In the genomic region with DNA sequence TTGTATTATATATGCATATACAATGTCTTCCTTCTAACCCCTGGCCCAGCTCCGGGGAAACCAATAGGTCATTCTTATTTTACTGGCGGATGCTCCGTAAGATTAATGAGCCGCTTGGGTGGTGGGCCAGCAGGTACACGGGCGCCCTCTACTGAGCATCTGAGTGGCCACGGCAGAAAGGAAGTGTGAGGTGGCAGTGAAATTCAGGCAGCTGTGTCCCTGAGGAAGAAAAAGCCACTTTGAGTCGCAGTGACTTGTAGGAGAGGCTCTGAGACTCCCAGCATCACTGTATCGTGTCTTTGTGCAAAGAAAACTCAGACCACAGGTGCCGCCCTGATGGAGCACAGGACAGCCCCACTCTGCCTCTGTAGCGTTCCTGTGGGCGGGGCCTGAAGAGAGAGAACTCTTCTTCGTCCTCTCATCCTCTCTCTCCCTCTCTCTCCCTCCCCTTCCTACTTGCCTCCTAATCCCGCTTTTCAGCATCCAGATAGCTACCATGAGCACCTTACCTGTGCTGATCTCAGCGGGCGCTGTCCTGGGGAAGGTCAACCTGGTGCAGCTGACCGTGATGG, we compare ENCODE assay signal across 9 mouse cellular contexts. TPM values are rescaled to one million over a fixed set of nuclear protein-coding genes. Genes with fewer than 3 reads are reported as not detected.
DNase-seq lines count a peak whose midpoint lies in the region; ATAC-seq and TF ChIP-seq lines count a peak whose summit lies in the region.
"Had no signal": no experiment of that assay in that cellular context is flagged by ENCODE, and none has a peak within 500 bp of the region (broad histone marks: within the 10 kb centered on the region; RNA-seq: fewer than 3 reads in every experiment).

No protein-coding gene starts in this region.

- H3K4me2 ChIP-seq in forebrain, embryonic 14.5 days (ENCODE audit: low read length): peak overlapping the region; percentile 51
- H3K4me2 ChIP-seq in lung, embryonic 16.5 days (ENCODE audit: low read depth, low read length): peak overlapping the region; percentile 53

- 0 out of 2 replicates have a peak, but pooled peaks have one; percentile 48 for ATAC-seq in forebrain, embryonic 14.5 days
- peak; percentile 52 for ATAC-seq in lung, embryonic 16.5 days (ENCODE audit: low read depth)

- peak overlapping the region; percentile 15 for H3K4me3 ChIP-seq in forebrain, embryonic 14.5 days (ENCODE audit: low read depth, low read length)
- H3K4me3 ChIP-seq in layer of hippocampus, adult 2 months: peak overlapping the region; percentile 29
- peak overlapping the region; percentile 25; the same call in 1 of the 2 replicates for H3K4me3 ChIP-seq in lung, embryonic 16.5 days (ENCODE audit: low read length)

- no peaks in the 10 kb centered on the region for H3K36me3 ChIP-seq in forebrain, embryonic 14.5 days (ENCODE audit: control insufficient read depth, insufficient read depth, low read length)
- H3K36me3 ChIP-seq in lung, embryonic 16.5 days (ENCODE audit: control insufficient read depth, insufficient read depth, low read length): no peaks in the 10 kb centered on the region

- H3K27me3 ChIP-seq in forebrain, embryonic 14.5 days (replicated peaks; ENCODE audit: control insufficient read depth, insufficient read depth, low read length): no peaks in the 10 kb centered on the region
- H3K27me3 ChIP-seq in lung, embryonic 16.5 days (ENCODE audit: control insufficient read depth, insufficient read depth, low read depth, low read length): no peaks in the 10 kb centered on the region

- peak overlapping the region; percentile 13; the same call in 1 of the 2 replicates for H3K9ac ChIP-seq in forebrain, embryonic 14.5 days (ENCODE audit: low read length)
- H3K9ac ChIP-seq in lung, embryonic 16.5 days (ENCODE audit: low read length): no peak overlapping the region

- H3K9me3 ChIP-seq in forebrain, embryonic 14.5 days (replicated peaks; ENCODE audit: control insufficient read depth, low read length): no peaks in the 10 kb centered on the region
- no peaks in the 10 kb centered on the region for H3K9me3 ChIP-seq in lung, embryonic 16.5 days (ENCODE audit: control insufficient read depth, low read length)

- peak; percentile 75 for DNase-seq in ES-CJ7 (ENCODE audit: low read depth, low spot score)
- peak; percentile 63 for DNase-seq in cerebellum, adult 11-12 months
- DNase-seq in forebrain, embryonic 14.5 days (ENCODE audit: low spot score): peak; percentile 78
- peak; percentile 75 to 78 for DNase-seq in heart, postnatal 36 days
- peak; percentile 49 to 66 for DNase-seq in layer of hippocampus, adult 2 months (ENCODE audit: low spot score in 2 of 2)
- DNase-seq in ovary, postnatal 10 days (ENCODE audit: low spot score): peak; percentile 44
- DNase-seq in thymus, postnatal 10 days (ENCODE audit: low spot score in 2 of 2): peak; percentile 29 to 78

- WGBS in forebrain, embryonic 14.5 days: 3% methylated on average over 17 of the region's 17 CpGs
- WGBS in lung, embryonic 16.5 days: 2% methylated on average over 17 of the region's 17 CpGs

- intact Hi-C loops in heart, postnatal 36 days (cut with DNase I): loop anchor here (1.0 to 2.0 kb wide), 2 partner anchors 86 to 337 kb away; no protein-coding TSS in a partner anchor

- no peak overlapping the region for H3K27ac ChIP-seq in forebrain, embryonic 14.5 days (ENCODE audit: low read depth, low read length)
- H3K27ac ChIP-seq in layer of hippocampus, adult 2 months: no peak overlapping the region
- H3K27ac ChIP-seq in lung, embryonic 16.5 days (ENCODE audit: low read length): no peak overlapping the region

- H3K4me1 ChIP-seq in forebrain, embryonic 14.5 days (ENCODE audit: control insufficient read depth, insufficient read depth, low read length): no peaks in the 10 kb centered on the region
- H3K4me1 ChIP-seq in lung, embryonic 16.5 days (replicated peaks; ENCODE audit: control insufficient read depth, insufficient read depth, low read length): 0 out of 2 replicates have a peak, but pooled peaks cover 2% of the 10 kb centered on the region

- peak; percentile 85 for TF ChIP-seq CTCF in layer of hippocampus, adult 2 months (conservative IDR thresholded peaks at IDR 0.05)

RNA-seq across cellular contexts. Expression of gene Rhd, which starts 15.2 kb away (rescaled TPM):
- polyA plus RNA-seq in forebrain, embryonic 14.5 days (2014; fragmentation: Nextera tagmentation; extraction: Ambion mirVana): 0.85 and 0.99 TPM in 2 replicates
- total RNA-seq in heart, postnatal 36 days (2021): 1 to 10 TPM; 2.8 to 3.0 TPM
- not detected for total RNA-seq in layer of hippocampus, adult 2 months (2021)
- 2.0 and 6.2 TPM in 2 replicates for polyA plus RNA-seq in lung, embryonic 16.5 days (2015; fragmentation: Nextera tagmentation; extraction: Ambion mirVana)
- polyA plus RNA-seq: large intestine, adult 2 months had no signal

RNA-seq across cellular contexts. Expression of gene Maco1, which starts 26.4 kb away (rescaled TPM):
- polyA plus RNA-seq in forebrain, embryonic 14.5 days (2014; fragmentation: Nextera tagmentation; extraction: Ambion mirVana): 81.9 and 92.5 TPM in 2 replicates
- 10 to 100 TPM; 23.9 to 24.7 TPM for total RNA-seq in heart, postnatal 36 days (2021)
- total RNA-seq in layer of hippocampus, adult 2 months (2021): 10 to 100 TPM; 43.4 to 43.8 TPM
- polyA plus RNA-seq in lung, embryonic 16.5 days (2015; fragmentation: Nextera tagmentation; extraction: Ambion mirVana): 35.9 and 36.3 TPM in 2 replicates

RNA-seq across cellular contexts. Expression of gene Tmem50a, which starts 35.3 kb away (rescaled TPM):
- 166 and 178 TPM in 2 replicates for polyA plus RNA-seq in forebrain, embryonic 14.5 days (2014; fragmentation: Nextera tagmentation; extraction: Ambion mirVana)
- 10 to 100 TPM; 65.8 to 71.3 TPM for total RNA-seq in heart, postnatal 36 days (2021)
- total RNA-seq in layer of hippocampus, adult 2 months (2021): 100 to 1,000 TPM; 102 to 108 TPM
- 188 and 193 TPM in 2 replicates for polyA plus RNA-seq in lung, embryonic 16.5 days (2015; fragmentation: Nextera tagmentation; extraction: Ambion mirVana)

RNA-seq across cellular contexts. Expression of gene Rsrp1, which starts 43.9 kb away (rescaled TPM):
- polyA plus RNA-seq in forebrain, embryonic 14.5 days (2014; fragmentation: Nextera tagmentation; extraction: Ambion mirVana): 363 and 474 TPM in 2 replicates
- total RNA-seq in heart, postnatal 36 days (2021): 100 to 1,000 TPM; 129 to 206 TPM
- total RNA-seq in layer of hippocampus, adult 2 months (2021): 100 to 1,000 TPM; 237 to 277 TPM
- 454 and 489 TPM in 2 replicates for polyA plus RNA-seq in lung, embryonic 16.5 days (2015; fragmentation: Nextera tagmentation; extraction: Ambion mirVana)

RNA-seq across cellular contexts. Expression of gene Syf2, which starts 51.2 kb away (rescaled TPM):
- polyA plus RNA-seq in forebrain, embryonic 14.5 days (2014; fragmentation: Nextera tagmentation; extraction: Ambion mirVana): 68.1 and 72.7 TPM in 2 replicates
- total RNA-seq in heart, postnatal 36 days (2021): 10 to 100 TPM; 56.1 to 65.6 TPM
- total RNA-seq in layer of hippocampus, adult 2 months (2021): 10 to 100 TPM; 53.1 to 56.2 TPM
- 82.0 and 87.7 TPM in 2 replicates for polyA plus RNA-seq in lung, embryonic 16.5 days (2015; fragmentation: Nextera tagmentation; extraction: Ambion mirVana)
